Mouse (Mus musculus) bone marrow, adult 2 months (tissue): Measurements from ENCODE around the gene Rnf128.

ENCODE experiments used
- CTCF ChIP-seq: fragments of 200-500 bp; IDR thresholded peaks from 2 replicates; pipeline ENCODE4 v1.5.1; 2011; ENCODE audit warnings: low read length, control low read depth; ENCODE audit not compliant: control insufficient read depth, insufficient read depth
- POLR2A ChIP-seq: fragments of 200-500 bp; IDR thresholded peaks from 2 replicates; pipeline ENCODE4 v1.6.1; 2011; ENCODE audit warnings: low read depth, mild to moderate bottlenecking, control low read depth, low read length, borderline replicate concordance; ENCODE audit not compliant: control insufficient read depth

GRCm38 (mm10) chrX:139639744-139640143, 76.6 kb downstream of the Rnf128 start:
- TF ChIP-seq CTCF (no peak), POLR2A (no peak)
